ENCODE assay signal across 10 mouse cellular contexts in the genomic region with DNA sequence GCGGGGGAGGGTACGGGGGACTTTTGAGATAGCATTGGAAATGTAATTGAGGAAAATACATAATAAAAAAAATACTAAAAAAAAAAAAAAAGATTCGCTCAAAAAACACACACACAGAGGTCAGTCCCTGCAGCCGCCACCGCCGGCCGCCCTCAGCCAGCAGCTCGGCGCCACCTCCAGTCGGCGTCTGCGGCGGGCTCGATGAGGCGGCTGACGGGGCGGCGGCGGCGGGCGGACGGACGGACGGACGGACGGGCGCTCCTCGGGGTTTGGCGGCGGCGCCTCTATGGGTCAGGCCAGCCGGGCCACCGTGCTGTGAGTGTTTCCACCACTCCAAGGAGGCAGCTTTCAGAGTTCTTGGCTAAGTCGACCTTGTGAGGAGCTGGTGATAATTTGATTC. TPM values are rescaled to one million over a fixed set of nuclear protein-coding genes. Genes with fewer than 3 reads are reported as not detected.
DNase-seq lines count a peak whose midpoint lies in the region; ATAC-seq and TF ChIP-seq lines count a peak whose summit lies in the region.
"Not testable (repeated sequence)": the region's sequence is repeated elsewhere in the genome, so short reads cannot be mapped to it uniquely, and the experiment has no call there.
"Had no signal": no experiment of that assay in that cellular context is flagged by ENCODE, and none has a peak within 500 bp of the region (broad histone marks: within the 10 kb centered on the region; RNA-seq: fewer than 3 reads in every experiment).

No protein-coding gene starts in this region.

- H3K4me1 ChIP-seq in embryonic facial prominence, embryonic 12.5 days; forebrain, embryonic 15.5 days; heart, embryonic 15.5 days (replicated peaks); hindbrain, embryonic 16.5 days (ENCODE audit: control insufficient read depth, insufficient read depth, low read depth, low read length); kidney, postnatal 0 days (replicated peaks; ENCODE audit: insufficient read depth, low read length); lung, embryonic 14.5 days (ENCODE audit: insufficient read depth); midbrain, embryonic 15.5 days; stomach, embryonic 16.5 days (ENCODE audit: control insufficient read depth, insufficient read depth, low read length): not testable (repeated sequence)

- H3K27me3 ChIP-seq in embryonic facial prominence, embryonic 12.5 days; forebrain, embryonic 15.5 days; heart, embryonic 15.5 days; hindbrain, embryonic 16.5 days (replicated peaks; ENCODE audit: control insufficient read depth, insufficient read depth, low read length); kidney, postnatal 0 days (ENCODE audit: insufficient read depth, low read length); lung, embryonic 14.5 days (ENCODE audit: insufficient read depth, low read length); midbrain, embryonic 15.5 days (replicated peaks); stomach, embryonic 16.5 days (ENCODE audit: control insufficient read depth, insufficient read depth, low read length): not testable (repeated sequence)

- ATAC-seq in embryonic facial prominence, embryonic 12.5 days (ENCODE audit: insufficient number of reproducible peaks, insufficient read depth, low FRiP score, low TSS enrichment); forebrain, embryonic 15.5 days (replicated peaks); heart, embryonic 15.5 days (replicated peaks; ENCODE audit: insufficient number of reproducible peaks, insufficient read depth, low FRiP score, low read depth); hindbrain, embryonic 16.5 days; kidney, postnatal 0 days (replicated peaks; ENCODE audit: low FRiP score, low read depth); lung, embryonic 14.5 days (ENCODE audit: insufficient read depth); midbrain, embryonic 15.5 days (replicated peaks); stomach, embryonic 16.5 days (ENCODE audit: insufficient read depth, low FRiP score): not testable (repeated sequence)

- 0 out of 2 replicates have a peak overlapping the region, but pooled peaks have one; percentile 19 for H3K4me3 ChIP-seq in embryonic facial prominence, embryonic 12.5 days
- H3K4me3 ChIP-seq in forebrain, embryonic 15.5 days; lung, embryonic 14.5 days (ENCODE audit: low read depth, low read length); stomach, embryonic 16.5 days (replicated peaks; ENCODE audit: low read length): not testable (repeated sequence)
- H3K4me3 ChIP-seq in heart, embryonic 15.5 days, result peak overlapping the region; percentile 29
- peak overlapping the region; percentile 20; the same call in 1 of the 2 replicates for H3K4me3 ChIP-seq in hindbrain, embryonic 16.5 days (ENCODE audit: low read length)
- H3K4me3 ChIP-seq in kidney, postnatal 0 days (replicated peaks; ENCODE audit: low read depth, low read length), result 0 out of 2 replicates have a peak overlapping the region, but pooled peaks have one; percentile 16
- peak overlapping the region; percentile 17 for H3K4me3 ChIP-seq in midbrain, embryonic 15.5 days

- H3K9ac ChIP-seq in embryonic facial prominence, embryonic 12.5 days; forebrain, embryonic 15.5 days (replicated peaks); heart, embryonic 15.5 days; hindbrain, embryonic 16.5 days (ENCODE audit: low read depth, low read length); kidney, postnatal 0 days (ENCODE audit: low read depth, low read length); lung, embryonic 14.5 days; midbrain, embryonic 15.5 days; stomach, embryonic 16.5 days (ENCODE audit: low read length): not testable (repeated sequence)

- H3K27ac ChIP-seq in embryonic facial prominence, embryonic 12.5 days; forebrain, embryonic 15.5 days (replicated peaks); heart, embryonic 15.5 days; hindbrain, embryonic 16.5 days (ENCODE audit: low read depth, low read length); kidney, postnatal 0 days; lung, embryonic 14.5 days (ENCODE audit: low read depth); midbrain, embryonic 15.5 days; stomach, embryonic 16.5 days (ENCODE audit: low read length): not testable (repeated sequence)

- peak overlapping the region; percentile 43 for H3K4me2 ChIP-seq in embryonic facial prominence, embryonic 12.5 days (replicated peaks)
- peak overlapping the region; percentile 25 for H3K4me2 ChIP-seq in forebrain, embryonic 15.5 days (replicated peaks)
- peak overlapping the region; percentile 57 for H3K4me2 ChIP-seq in heart, embryonic 15.5 days
- peak overlapping the region; percentile 51 for H3K4me2 ChIP-seq in hindbrain, embryonic 16.5 days (ENCODE audit: low read length)
- H3K4me2 ChIP-seq in kidney, postnatal 0 days (ENCODE audit: low read length), result peak overlapping the region; percentile 40
- peak overlapping the region; percentile 47; the same call in 1 of the 2 replicates for H3K4me2 ChIP-seq in lung, embryonic 14.5 days
- H3K4me2 ChIP-seq in midbrain, embryonic 15.5 days, result peak overlapping the region; percentile 46
- H3K4me2 ChIP-seq in stomach, embryonic 16.5 days (ENCODE audit: low read depth, low read length), result peak overlapping the region; percentile 40

- H3K9me3 ChIP-seq in embryonic facial prominence, embryonic 12.5 days; forebrain, embryonic 15.5 days; heart, embryonic 15.5 days (replicated peaks); hindbrain, embryonic 16.5 days (ENCODE audit: control insufficient read depth, low read length); kidney, postnatal 0 days (replicated peaks; ENCODE audit: low read length); lung, embryonic 14.5 days (ENCODE audit: low read depth, low read length); midbrain, embryonic 15.5 days; stomach, embryonic 16.5 days (replicated peaks; ENCODE audit: control insufficient read depth, low read length): not testable (repeated sequence)

- not testable (repeated sequence) for TF ChIP-seq CTCF in kidney, postnatal 0 days (IDR thresholded peaks at IDR 0.05; ENCODE audit: low read depth); lung, embryonic 14.5 days (IDR thresholded peaks at IDR 0.05; ENCODE audit: low read depth)

- WGBS in embryonic facial prominence, embryonic 12.5 days, result 32% methylated on average over 32 of the region's 34 CpGs
- 36% methylated on average over 32 of the region's 34 CpGs for WGBS in forebrain, embryonic 15.5 days
- WGBS in heart, embryonic 15.5 days, result 16% methylated on average over 34 of the region's 34 CpGs
- WGBS in hindbrain, embryonic 16.5 days, result 30% methylated on average over 33 of the region's 34 CpGs
- 30% methylated on average over 34 of the region's 34 CpGs for WGBS in kidney, postnatal 0 days
- 21% methylated on average over 34 of the region's 34 CpGs for WGBS in lung, embryonic 14.5 days
- 29% methylated on average over 34 of the region's 34 CpGs for WGBS in midbrain, embryonic 15.5 days
- WGBS in stomach, embryonic 16.5 days, result 37% methylated on average over 29 of the region's 34 CpGs

- not testable (repeated sequence) for H3K36me3 ChIP-seq in embryonic facial prominence, embryonic 12.5 days; forebrain, embryonic 15.5 days; heart, embryonic 15.5 days; hindbrain, embryonic 16.5 days (ENCODE audit: control insufficient read depth, insufficient read depth, low read length); kidney, postnatal 0 days (ENCODE audit: insufficient read depth, low read length); lung, embryonic 14.5 days (ENCODE audit: insufficient read depth); midbrain, embryonic 15.5 days (replicated peaks); stomach, embryonic 16.5 days (ENCODE audit: control insufficient read depth, insufficient read depth, low read length)

- DNase-seq in kidney, postnatal 0 days (ENCODE audit: low spot score), result not testable (repeated sequence)
- DNase-seq in lung, embryonic 14.5 days, result peak; percentile 5

RNA-seq across cellular contexts. Expression of gene Cxcl13, which starts 17.1 kb away (rescaled TPM):
- 3.0 and 3.5 TPM in 2 replicates for polyA plus RNA-seq in embryonic facial prominence, embryonic 12.5 days (2016; fragmentation: Nextera tagmentation; extraction: Ambion mirVana)
- 0.15 TPM in 1 of 2 replicates, not detected in the other for polyA plus RNA-seq in forebrain, embryonic 15.5 days (2015; fragmentation: Nextera tagmentation; extraction: Ambion mirVana)
- 14.2 and 21.6 TPM in 2 replicates for polyA plus RNA-seq in heart, embryonic 15.5 days (2015; fragmentation: Nextera tagmentation; extraction: Ambion mirVana)
- polyA plus RNA-seq in hindbrain, embryonic 16.5 days (2015; fragmentation: Nextera tagmentation; extraction: Ambion mirVana), result 0.36 and 0.40 TPM in 2 replicates
- 4.9 and 6.0 TPM in 2 replicates for polyA plus RNA-seq in kidney, postnatal 0 days (2015; fragmentation: Nextera tagmentation; extraction: Ambion mirVana)
- polyA plus RNA-seq in lung, embryonic 14.5 days (2014; fragmentation: Nextera tagmentation; extraction: Ambion mirVana), result 2.4 and 2.7 TPM in 2 replicates
- polyA plus RNA-seq in midbrain, embryonic 15.5 days (2015; fragmentation: Nextera tagmentation; extraction: Ambion mirVana), result 1.1 TPM in 1 of 2 replicates, not detected in the other
- polyA plus RNA-seq in stomach, embryonic 16.5 days (2015; fragmentation: Nextera tagmentation; extraction: Ambion mirVana), result 23.1 and 34.1 TPM in 2 replicates
- polyA plus RNA-seq: brain, embryonic 14.5 days; frontal cortex, adult 2 months had no signal
